In the genomic region with DNA sequence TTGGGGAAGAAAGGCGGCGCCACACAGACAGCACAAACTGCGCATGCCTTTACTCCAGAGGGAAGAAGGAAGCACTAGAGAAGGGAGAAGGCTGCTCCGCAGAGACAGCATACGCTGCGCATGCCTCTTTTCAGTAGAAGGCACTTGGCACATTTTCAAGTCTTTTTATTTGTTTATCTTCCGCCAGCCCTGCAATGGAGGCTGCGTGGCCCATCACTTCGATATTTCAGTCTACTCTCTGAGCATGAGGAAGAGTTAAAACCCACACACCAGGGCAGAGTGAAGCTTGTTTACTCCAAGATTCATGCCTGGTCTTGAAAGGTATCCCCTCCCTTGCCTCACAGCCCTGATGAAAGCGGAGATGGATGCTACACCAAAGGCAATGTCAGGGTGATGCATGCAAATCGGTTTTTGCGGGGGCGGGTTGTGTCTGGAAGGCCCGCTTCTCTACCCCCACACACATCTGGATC, we compare ENCODE assay signal across 9 mouse cellular contexts.
DNase-seq lines count a peak whose midpoint lies in the region; ATAC-seq lines count a peak whose summit lies in the region.
"Had no signal": no experiment of that assay in that cellular context is flagged by ENCODE, and none has a peak within 500 bp of the region (broad histone marks: within the 10 kb centered on the region; RNA-seq: fewer than 3 reads in every experiment).

No protein-coding gene starts in this region.

- H3K36me3 ChIP-seq in heart, embryonic 10.5 days, result no peaks in the 10 kb centered on the region
- no peaks in the 10 kb centered on the region for H3K36me3 ChIP-seq in stomach, embryonic 16.5 days (ENCODE audit: control insufficient read depth, insufficient read depth, low read length)

- 66% methylated on average over 14 of the region's 14 CpGs for WGBS in heart, embryonic 10.5 days
- WGBS in stomach, embryonic 16.5 days, result 35% methylated on average over 14 of the region's 14 CpGs

- H3K27me3 ChIP-seq in heart, embryonic 10.5 days (ENCODE audit: insufficient read depth, poor library complexity, severe bottlenecking), result no peaks in the 10 kb centered on the region
- no peaks in the 10 kb centered on the region for H3K27me3 ChIP-seq in stomach, embryonic 16.5 days (ENCODE audit: control insufficient read depth, insufficient read depth, low read length)

- H3K9ac ChIP-seq in stomach, embryonic 16.5 days (ENCODE audit: low read length), result peak overlapping the region; percentile 36; the same call in 1 of the 2 replicates

- H3K4me3 ChIP-seq in heart, embryonic 10.5 days, result no peak overlapping the region
- H3K4me3 ChIP-seq in stomach, embryonic 16.5 days (replicated peaks; ENCODE audit: low read length), result peak overlapping the region; percentile 26

- peak; percentile 56; the same call in 1 of the 2 replicates for ATAC-seq in stomach, embryonic 16.5 days (ENCODE audit: insufficient read depth, low FRiP score)
- no peak for ATAC-seq in CD4-positive, CD25-positive, alpha-beta regulatory T cell, adult 4 months

- H3K4me1 ChIP-seq in heart, embryonic 10.5 days, result no peaks in the 10 kb centered on the region
- H3K4me1 ChIP-seq in stomach, embryonic 16.5 days (ENCODE audit: control insufficient read depth, insufficient read depth, low read length), result peaks cover 4% of the 10 kb centered on the region; the same call in 1 of the 2 replicates

- DNase-seq in heart, adult 11 months, result peak; percentile 93
- DNase-seq in heart, embryonic 10.5 days (ENCODE audit: low spot score), result no peak
- peak; percentile 16 to 27 for DNase-seq in heart, adult 9 months (ENCODE audit: low spot score in 2 of 2)
- peak; percentile 53 for DNase-seq in kidney, postnatal 10 days
- no peak for DNase-seq in gastrocnemius, postnatal 36 days
- DNase-seq in left cerebral cortex, postnatal 4 days, result no peak
- DNase-seq: cerebellum, postnatal 10 days had no signal

- H3K4me2 ChIP-seq in stomach, embryonic 16.5 days (ENCODE audit: low read depth, low read length), result peak overlapping the region; percentile 50

- intact Hi-C loops in gastrocnemius, postnatal 36 days (cut with DNase I), result no loop called here
- intact Hi-C loops in left cerebral cortex, postnatal 4 days (cut with DNase I), result no loop called here

- no peak overlapping the region for H3K27ac ChIP-seq in heart, embryonic 10.5 days
- H3K27ac ChIP-seq in stomach, embryonic 16.5 days (ENCODE audit: low read length), result peak overlapping the region; percentile 63

- H3K9me3 ChIP-seq in heart, embryonic 10.5 days, result no peaks in the 10 kb centered on the region
- H3K9me3 ChIP-seq in stomach, embryonic 16.5 days (replicated peaks; ENCODE audit: control insufficient read depth, low read length), result no peaks in the 10 kb centered on the region

Comparison
In these comparisons a context has a peak if more than half of its experiments do, and no peak if none do; other contexts are left out.
1. DNase-seq: peak in heart, adult 11 months (single experiment), heart, adult 9 months (2 of 2) and kidney, postnatal 10 days (single experiment); none in heart, embryonic 10.5 days (single experiment), gastrocnemius, postnatal 36 days (0 of 2) and left cerebral cortex, postnatal 4 days (single experiment).